In genomic region chr12:107961843-107962242, GRCm38 (mm10) we compare ENCODE assay signal across 9 mouse cellular contexts. TPM values are rescaled to one million over a fixed set of nuclear protein-coding genes. Genes with fewer than 3 reads are reported as not detected.
DNase-seq lines count a peak whose midpoint lies in the region; ATAC-seq lines count a peak whose summit lies in the region.
"Had no signal": no experiment of that assay in that cellular context is flagged by ENCODE, and none has a peak within 500 bp of the region (broad histone marks: within the 10 kb centered on the region; RNA-seq: fewer than 3 reads in every experiment).

No protein-coding gene starts in this region.

- no peaks in the 10 kb centered on the region for H3K36me3 ChIP-seq in hindbrain, embryonic 13.5 days
- no peaks in the 10 kb centered on the region for H3K36me3 ChIP-seq in hindbrain, embryonic 11.5 days (ENCODE audit: control insufficient read depth, insufficient read depth, low read length)
- peaks cover 8% of the 10 kb centered on the region; the same call in 1 of the 2 replicates for H3K36me3 ChIP-seq in embryonic facial prominence, embryonic 13.5 days
- H3K36me3 ChIP-seq in limb, embryonic 13.5 days = no peaks in the 10 kb centered on the region

- no peak overlapping the region for H3K4me2 ChIP-seq in hindbrain, embryonic 13.5 days
- no peak overlapping the region for H3K4me2 ChIP-seq in hindbrain, embryonic 11.5 days (replicated peaks; ENCODE audit: low read depth, low read length)
- peak overlapping the region; percentile 47 for H3K4me2 ChIP-seq in embryonic facial prominence, embryonic 13.5 days
- peak overlapping the region; percentile 53 for H3K4me2 ChIP-seq in limb, embryonic 13.5 days (replicated peaks)

- no peaks in the 10 kb centered on the region for H3K27me3 ChIP-seq in hindbrain, embryonic 13.5 days
- no peaks in the 10 kb centered on the region for H3K27me3 ChIP-seq in hindbrain, embryonic 11.5 days (ENCODE audit: control insufficient read depth, insufficient read depth, low read length)
- H3K27me3 ChIP-seq in embryonic facial prominence, embryonic 13.5 days = no peaks in the 10 kb centered on the region
- no peaks in the 10 kb centered on the region for H3K27me3 ChIP-seq in limb, embryonic 13.5 days

- H3K4me1 ChIP-seq in hindbrain, embryonic 13.5 days (replicated peaks) = peaks cover 85% of the 10 kb centered on the region
- H3K4me1 ChIP-seq in hindbrain, embryonic 11.5 days (replicated peaks; ENCODE audit: control insufficient read depth, insufficient read depth, low read length) = peaks cover 13% of the 10 kb centered on the region
- H3K4me1 ChIP-seq in embryonic facial prominence, embryonic 13.5 days = peaks cover 90% of the 10 kb centered on the region
- H3K4me1 ChIP-seq in limb, embryonic 13.5 days = peaks cover 78% of the 10 kb centered on the region

- peak overlapping the region; percentile 70 for H3K27ac ChIP-seq in hindbrain, embryonic 13.5 days
- no peak overlapping the region for H3K27ac ChIP-seq in hindbrain, embryonic 11.5 days (ENCODE audit: low read depth, low read length)
- H3K27ac ChIP-seq in embryonic facial prominence, embryonic 13.5 days = peak overlapping the region; percentile 81
- peak overlapping the region; percentile 63; the same call in 1 of the 2 replicates for H3K27ac ChIP-seq in limb, embryonic 13.5 days

- no peak for ATAC-seq in hindbrain, embryonic 13.5 days (ENCODE audit: low FRiP score)
- no peak for ATAC-seq in hindbrain, embryonic 11.5 days (ENCODE audit: low FRiP score)
- no peak for ATAC-seq in embryonic facial prominence, embryonic 13.5 days (ENCODE audit: insufficient number of reproducible peaks, insufficient read depth, low FRiP score, low TSS enrichment, low read depth)
- no peak for ATAC-seq in limb, embryonic 13.5 days (ENCODE audit: low FRiP score, low read depth)

- 56% methylated on average over 15 of the region's 15 CpGs for WGBS in hindbrain, embryonic 13.5 days
- 81% methylated on average over 15 of the region's 15 CpGs for WGBS in hindbrain, embryonic 11.5 days
- 40% methylated on average over 15 of the region's 15 CpGs for WGBS in embryonic facial prominence, embryonic 13.5 days
- WGBS in limb, embryonic 13.5 days = 41% methylated on average over 15 of the region's 15 CpGs

- H3K9me3 ChIP-seq in hindbrain, embryonic 13.5 days = no peaks in the 10 kb centered on the region
- no peaks in the 10 kb centered on the region for H3K9me3 ChIP-seq in hindbrain, embryonic 11.5 days (ENCODE audit: control insufficient read depth, low read length)
- no peaks in the 10 kb centered on the region for H3K9me3 ChIP-seq in embryonic facial prominence, embryonic 13.5 days
- no peaks in the 10 kb centered on the region for H3K9me3 ChIP-seq in limb, embryonic 13.5 days

- DNase-seq in hindbrain, embryonic 11.5 days (ENCODE audit: low spot score) = no peak
- DNase-seq in CD4-positive helper T cell, adult 2 months (ENCODE audit: low read depth, low spot score) = peak; percentile 69
- no peak for DNase-seq in cerebellum, postnatal 25 days
- no peak for DNase-seq in c-Kit-positive CD71-positive TER-119-positive erythroid progenitor cells, embryonic 14.5 days (ENCODE audit: low spot score)
- no peak for DNase-seq in kidney, postnatal 14 days
- DNase-seq: layer of hippocampus, postnatal 36 days had no signal

- H3K9ac ChIP-seq in hindbrain, embryonic 13.5 days = no peak overlapping the region
- no peak overlapping the region for H3K9ac ChIP-seq in hindbrain, embryonic 11.5 days (ENCODE audit: low read depth, low read length)
- H3K9ac ChIP-seq in embryonic facial prominence, embryonic 13.5 days = no peak overlapping the region
- no peak overlapping the region for H3K9ac ChIP-seq in limb, embryonic 13.5 days

- no peak overlapping the region for H3K4me3 ChIP-seq in hindbrain, embryonic 13.5 days
- no peak overlapping the region for H3K4me3 ChIP-seq in hindbrain, embryonic 11.5 days (ENCODE audit: low read depth, low read length)
- H3K4me3 ChIP-seq in embryonic facial prominence, embryonic 13.5 days = no peak overlapping the region
- no peak overlapping the region for H3K4me3 ChIP-seq in limb, embryonic 13.5 days

RNA-seq across cellular contexts. Expression of gene Bcl11b, which starts 41.6 kb away (rescaled TPM):
- 27.0 and 31.0 TPM in 2 replicates for polyA plus RNA-seq in hindbrain, embryonic 13.5 days (2015; fragmentation: Nextera tagmentation; extraction: Ambion mirVana)
- 6.8 and 8.4 TPM in 2 replicates for polyA plus RNA-seq in hindbrain, embryonic 11.5 days (2014; fragmentation: Nextera tagmentation; extraction: Ambion mirVana)
- polyA plus RNA-seq in embryonic facial prominence, embryonic 13.5 days (2015; fragmentation: Nextera tagmentation; extraction: Ambion mirVana) = 35.7 and 40.6 TPM in 2 replicates
- 12.6 and 14.1 TPM in 2 replicates for polyA plus RNA-seq in limb, embryonic 13.5 days (2015; fragmentation: Nextera tagmentation; extraction: Ambion mirVana)

Comparison
In these comparisons a context has a peak if more than half of its experiments do, and no peak if none do; other contexts are left out.
1. H3K4me2 ChIP-seq: peak in embryonic facial prominence, embryonic 13.5 days (single experiment) and limb, embryonic 13.5 days (single experiment); none in hindbrain, embryonic 13.5 days (single experiment) and hindbrain, embryonic 11.5 days (single experiment).